Mouse (Mus musculus): ENCODE results near the gene Gm49366.

DNA sequence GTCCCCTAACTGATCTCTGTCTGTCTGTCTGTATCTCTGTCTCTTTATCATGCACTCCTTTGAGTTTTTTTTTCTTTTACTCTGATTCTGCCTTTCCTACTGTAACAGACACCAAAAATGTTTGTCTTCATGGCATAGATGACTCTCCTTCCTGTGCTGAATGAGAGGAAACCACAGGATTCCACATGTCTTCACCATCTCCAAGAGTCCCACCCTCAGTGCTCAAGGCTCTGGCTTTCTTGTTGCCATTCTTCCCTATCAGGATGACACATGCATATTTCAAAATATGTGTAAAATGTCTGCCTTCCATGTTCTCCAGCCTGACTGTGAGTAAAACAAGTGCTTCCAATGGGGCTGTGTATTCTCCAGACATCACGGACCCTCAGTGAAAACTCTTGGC lies 8.2 kb downstream of the Gm49366 start:
- no peak for TF ChIP-seq CTCF (IDR thresholded peaks at IDR 0.05; ENCODE audit: control insufficient read depth, insufficient read depth, insufficient read length)
- TF ChIP-seq MAX (IDR thresholded peaks at IDR 0.05): no peak
- TF ChIP-seq USF1 (IDR thresholded peaks at IDR 0.05; ENCODE audit: low read depth): no peak
- TF ChIP-seq MYOG (IDR thresholded peaks at IDR 0.05; ENCODE audit: control insufficient read depth, extremely low read depth, insufficient read length): no peak
- TF ChIP-seq FOSL1 (IDR thresholded peaks at IDR 0.05; ENCODE audit: insufficient read depth, low read length, poor library complexity, severe bottlenecking): no peak
- TF ChIP-seq MYOD1 (IDR thresholded peaks at IDR 0.05; ENCODE audit: control insufficient read depth, insufficient read length, low read depth): no peak
- TF ChIP-seq CEBPB (IDR thresholded peaks at IDR 0.05; ENCODE audit: low read depth): no peak
